Mouse (Mus musculus): ENCODE measurements around the gene Krtap28-10.
"Not testable (repeated sequence)": the region's sequence is repeated elsewhere in the genome, so short reads cannot be mapped to it uniquely, and the experiment has no call there.

Gene Krtap28-10

DNA sequence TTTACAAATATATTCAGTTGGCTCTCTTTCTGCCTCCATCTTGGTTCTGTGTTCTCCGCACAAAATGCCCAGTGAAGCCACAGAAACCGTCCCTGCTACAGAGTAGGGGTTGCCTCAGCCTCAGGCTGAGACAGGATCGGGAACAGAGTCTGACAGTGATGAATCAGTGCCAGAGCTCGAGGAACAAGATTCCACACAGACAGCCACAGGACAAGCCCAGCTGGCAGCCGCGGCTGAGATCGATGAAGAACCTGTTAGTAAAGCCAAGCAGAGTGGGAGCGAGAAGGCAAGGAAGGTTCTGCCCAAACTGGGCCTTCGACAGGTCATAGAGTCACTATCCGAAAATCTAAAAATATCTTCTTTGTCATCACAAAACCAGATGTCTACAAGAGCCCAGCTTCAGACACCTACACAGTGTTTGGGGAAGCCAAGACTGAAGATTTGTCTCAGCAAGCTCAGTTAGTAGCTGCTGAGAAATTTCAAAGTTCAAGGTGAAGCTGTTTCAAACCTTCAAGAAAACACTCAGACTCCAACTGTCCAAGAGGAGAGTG is 26.9 kb downstream of the Krtap28-10 start:
- in situ Hi-C loops (cut with MboI; ENCODE audit: unreplicated experiment in 2 of 2) = no loop called here

DNA sequence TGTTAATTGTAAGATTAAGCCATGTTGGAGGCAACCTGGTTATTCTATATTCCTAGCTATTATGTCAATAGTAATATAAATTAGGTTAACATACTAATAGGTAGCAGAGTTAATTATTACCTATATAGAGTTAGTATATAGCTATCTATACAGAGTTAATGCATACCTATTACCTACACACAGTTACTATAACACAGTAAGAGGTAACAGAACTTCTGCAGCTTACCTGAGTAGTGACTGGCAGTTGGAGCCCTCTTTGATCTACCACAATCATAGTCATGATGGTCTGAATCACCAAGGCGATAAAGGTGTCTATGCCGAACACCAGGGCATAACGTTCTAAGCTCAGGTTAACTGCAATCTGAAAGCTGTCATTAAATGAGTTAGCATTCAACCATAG is 27.8 kb downstream of the Krtap28-10 start:
- in situ Hi-C loops (cut with MboI; ENCODE audit: unreplicated experiment in 2 of 2) = no loop called here

DNA sequence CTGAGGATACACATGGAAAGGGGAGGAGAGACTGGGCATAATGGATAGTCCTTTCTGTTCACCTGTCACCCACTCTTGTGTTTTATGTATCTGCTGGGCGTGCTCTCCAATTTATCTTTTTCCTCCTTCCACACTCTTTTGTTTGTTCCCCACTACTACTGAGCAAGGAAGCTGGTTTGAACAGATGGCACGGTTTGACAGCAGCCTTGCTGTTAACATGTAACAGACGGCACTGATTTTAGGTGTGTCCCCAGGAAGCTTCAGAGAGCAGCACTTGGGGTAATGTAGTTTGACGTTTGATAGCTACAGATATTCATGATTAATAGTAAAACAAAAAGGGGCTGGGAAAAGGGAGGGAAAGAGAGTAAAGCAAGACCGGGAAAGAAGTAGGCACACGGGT is 34.8 kb downstream of the Krtap28-10 start:
- in situ Hi-C loops (cut with MboI; ENCODE audit: unreplicated experiment in 2 of 2) = no loop called here

DNA sequence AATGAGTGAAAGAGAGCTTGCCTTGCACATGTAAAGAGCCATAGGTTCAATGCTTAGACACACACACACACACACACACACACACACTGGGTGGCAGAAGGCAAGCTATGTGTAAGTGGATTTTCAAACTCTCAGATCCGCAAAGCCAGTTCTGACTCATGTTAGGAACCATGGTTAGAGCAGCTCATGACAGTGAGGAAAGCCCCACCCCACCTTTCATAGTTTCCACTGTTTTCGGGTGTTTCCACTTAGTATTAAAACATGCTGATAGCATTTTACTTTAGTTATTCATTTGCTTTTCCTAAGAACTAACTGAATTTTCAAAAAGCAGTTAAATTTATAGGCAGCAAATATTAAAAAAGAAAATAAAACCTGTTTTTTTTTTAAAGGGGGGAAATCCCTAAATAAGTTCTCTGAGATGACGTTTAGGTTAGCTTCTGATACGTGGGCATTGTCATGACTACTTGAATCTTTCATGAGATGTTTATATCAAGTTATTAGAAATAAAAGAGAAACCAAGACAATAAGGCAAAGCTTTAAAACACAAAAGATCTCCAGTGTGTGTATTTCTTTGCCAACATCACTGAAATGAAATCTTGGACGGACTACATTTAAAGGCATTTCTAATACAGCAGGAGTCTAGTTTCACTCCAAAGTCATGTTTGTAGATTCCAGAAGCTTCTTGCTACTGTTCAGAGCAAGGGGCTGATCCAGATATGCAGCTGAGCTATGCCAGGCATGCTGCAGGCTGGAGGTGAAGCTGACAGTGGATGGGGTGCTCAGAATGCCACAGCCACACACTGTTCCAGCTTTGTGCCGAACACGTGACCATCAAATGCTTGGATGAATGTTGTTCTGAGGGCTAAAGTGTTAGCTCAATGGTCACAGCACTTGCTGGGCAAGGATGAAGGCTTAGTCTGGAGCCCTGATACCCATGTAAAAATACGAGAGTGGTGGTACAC is 35.8 kb downstream of the Krtap28-10 start:
- in situ Hi-C loops (cut with MboI; ENCODE audit: unreplicated experiment in 2 of 2) = no loop called here

DNA sequence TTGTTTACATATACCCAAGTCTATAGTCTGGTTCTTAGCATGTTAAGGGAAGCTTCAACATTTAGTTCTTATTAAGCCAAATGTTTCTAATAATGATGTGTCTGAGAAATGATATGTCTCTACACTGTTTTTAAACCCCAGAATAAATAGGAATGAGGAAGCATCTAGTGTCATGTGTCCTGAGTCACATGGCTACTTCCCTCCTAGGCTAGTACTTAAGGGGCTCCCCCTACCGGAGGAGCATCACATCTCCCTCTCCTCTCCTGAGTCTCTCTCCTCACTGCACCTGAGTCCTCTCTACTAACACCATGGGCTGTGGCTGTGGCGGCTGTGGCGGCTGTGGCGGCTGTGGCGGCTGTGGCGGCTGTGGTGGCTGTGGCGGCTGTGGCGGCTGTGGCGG is 42.0 kb downstream of the Krtap28-10 start, which contains the start of gene Gm47959:
Gene Gm47959, plus strand, starts transcription at position 243 of the 400 bp plus-strand sequence.
- in situ Hi-C loops (cut with MboI; ENCODE audit: unreplicated experiment in 2 of 2) = not testable (repeated sequence)

DNA sequence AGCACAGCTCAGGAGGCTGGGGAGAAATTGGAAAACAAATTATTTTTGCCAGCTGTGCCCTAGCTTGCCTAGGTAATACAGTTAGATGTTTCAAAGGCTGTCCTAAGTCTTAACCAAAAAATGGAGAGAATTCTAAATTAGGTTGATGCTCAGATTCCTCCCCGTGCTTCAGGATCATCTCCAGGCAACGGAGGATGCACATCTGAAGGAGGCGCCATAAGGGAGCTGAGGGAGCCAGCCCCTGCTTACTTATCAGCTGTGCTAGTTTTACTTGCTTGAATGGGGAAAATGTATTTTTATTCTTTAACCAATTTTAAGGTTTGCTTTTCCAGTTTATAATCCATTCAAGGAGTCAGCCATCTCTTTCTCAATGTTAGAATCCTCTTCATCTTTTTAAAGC is 48.3 kb downstream of the Krtap28-10 start:
- in situ Hi-C loops (cut with MboI; ENCODE audit: unreplicated experiment in 2 of 2) = loop anchor here in 1 of 2 experiments (25.0 kb wide), 1 partner anchor 432 kb away; no protein-coding TSS in a partner anchor

DNA sequence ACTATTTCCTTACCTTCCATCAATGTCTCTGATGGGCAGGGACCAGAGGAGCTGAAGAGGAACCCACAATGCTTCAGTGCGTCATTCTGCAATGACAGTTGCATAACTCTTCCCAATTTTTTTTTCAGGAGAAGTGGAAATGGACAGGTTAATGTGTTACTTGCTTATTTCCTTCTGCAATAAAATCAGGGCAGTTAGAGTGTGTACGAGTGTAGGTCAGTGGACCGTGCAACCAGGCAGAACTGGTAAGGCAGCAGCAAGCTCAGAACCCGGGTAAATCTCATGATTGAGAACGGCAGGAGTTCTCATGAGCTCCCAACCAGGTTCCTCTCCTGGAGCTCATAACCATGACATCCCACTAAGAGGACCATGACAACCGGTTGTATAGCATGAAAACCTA is 50.2 kb downstream of the Krtap28-10 start:
- in situ Hi-C loops (cut with MboI; ENCODE audit: unreplicated experiment in 2 of 2) = loop anchor here in 1 of 2 experiments (25.0 kb wide), 1 partner anchor 430 kb away; no protein-coding TSS in a partner anchor

DNA sequence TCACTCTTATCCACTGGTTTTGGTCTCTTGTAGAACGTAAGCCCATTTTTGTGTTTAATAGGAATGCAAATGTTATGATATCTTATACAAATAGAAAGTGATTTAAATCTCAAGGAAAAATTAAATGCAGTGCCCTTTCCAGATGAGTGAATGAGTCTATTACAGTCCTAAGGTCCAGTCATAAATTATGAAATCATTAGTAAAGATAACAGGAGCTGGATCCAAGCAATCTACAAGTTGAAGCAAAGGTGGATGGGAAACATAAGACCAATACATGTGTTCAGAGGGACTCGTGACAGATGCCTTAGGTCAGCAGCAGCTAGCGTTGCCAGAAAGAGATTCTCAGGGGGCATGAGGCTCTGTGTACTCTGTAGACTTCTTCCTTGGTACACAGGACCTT is 50.7 kb downstream of the Krtap28-10 start:
- in situ Hi-C loops (cut with MboI; ENCODE audit: unreplicated experiment in 2 of 2) = loop anchor here in 1 of 2 experiments (25.0 kb wide), 1 partner anchor 429 kb away; no protein-coding TSS in a partner anchor

Measured in v-Abl transformed pro-B cells (cell line).